Mouse (Mus musculus) C2C12 (cell line): ENCODE measurements around the gene Klrb1c.

Experiments
- CTCF ChIP-seq: IDR thresholded peaks from one replicate; pipeline ENCODE4 v1.5.1; 2011; ENCODE audit not compliant: control insufficient read depth, insufficient read depth, insufficient read length
- MAX ChIP-seq: IDR thresholded peaks from one replicate; pipeline ENCODE4 v1.6.1; 2011; ENCODE audit warnings: mild to moderate bottlenecking, control low read depth
- MYOD1 ChIP-seq: IDR thresholded peaks from one replicate; pipeline ENCODE4 v1.6.1; 2011; ENCODE audit warnings: low read depth; ENCODE audit not compliant: control insufficient read depth, insufficient read length
- USF1 ChIP-seq: IDR thresholded peaks from one replicate; pipeline ENCODE4 v1.6.1; 2011; ENCODE audit warnings: low read depth, mild to moderate bottlenecking, control low read depth, moderate library complexity

GRCm38 (mm10) chr6:128802999-128803857 lies 14.2 kb upstream of the Klrb1c start:
- TF ChIP-seq CTCF: peak; percentile 41
- no peak for TF ChIP-seq USF1
- TF ChIP-seq MAX: peak; percentile 35
- TF ChIP-seq MYOD1: no peak
